Mouse (Mus musculus) adipose tissue, adult 10 weeks (tissue): Measurements from ENCODE around the gene Olfr92. TPM values are rescaled to one million over a fixed set of nuclear protein-coding genes. Genes with fewer than 3 reads are reported as not detected.

Experiments used
- polyA plus RNA-seq: library from polyadenylated mRNA; stranded (reverse); fragments of 350-450 nt; fragmentation: Illumina TruSeq; extraction: RNeasy Lipid Tissue Mini Kit (QIAGEN cat#74804); gene quantifications from one replicate; pipeline ENCODE4 v1.2.3, GENCODE M21; 2014; ENCODE audit warnings: low read depth, low replicate concordance

Gene Olfr92
- not detected for polyA plus RNA-seq

GRCm38 (mm10) chr17:37119988-37120387, at the start of gene Olfr92:
Gene Olfr92 (minus strand): TSS chr17:37120088.

GRCm38 (mm10) chr17:37161394-37161793, 41.5 kb upstream of the Olfr92 start, which contains the start of gene Olfr93:
Gene Olfr93 (minus strand): TSS chr17:37161494.

GRCm38 (mm10) chr17:37098178-37098577, 21.7 kb downstream of the Olfr92 start, which contains the start of gene Olfr91:
Gene Olfr91 (minus strand): TSS chr17:37098278.

GRCm38 (mm10) chr17:37088399-37088798, 31.5 kb downstream of the Olfr92 start, which contains the start of gene Olfr90:
Gene Olfr90 (minus strand): TSS chr17:37088499.

Other genes with a start within 250 kb of the Olfr92 start
- not detected for gene Trim40, start 230.0 kb downstream of the Olfr92 start, polyA plus RNA-seq
- gene Trim31, start 222.0 kb downstream of the Olfr92 start, polyA plus RNA-seq: 0.30 TPM
- 0.63 TPM for gene Rnf39, start 177.2 kb downstream of the Olfr92 start, polyA plus RNA-seq
- gene Ppp1r11, start 168.3 kb downstream of the Olfr92 start, polyA plus RNA-seq: 74.7 TPM
- 37.9 TPM for gene Znrd1, start 161.5 kb downstream of the Olfr92 start, polyA plus RNA-seq
- 23.8 TPM for gene Znrd1as, start 161.5 kb downstream of the Olfr92 start, polyA plus RNA-seq
- not detected for gene 2410137M14Rik, start 138.9 kb downstream of the Olfr92 start, polyA plus RNA-seq
- 0.11 TPM for gene H2-M5, start 130.6 kb downstream of the Olfr92 start, polyA plus RNA-seq
- gene Zfp57, start 118.9 kb downstream of the Olfr92 start, polyA plus RNA-seq: 7.2 TPM
- not detected for gene Mog, start 96.7 kb downstream of the Olfr92 start, polyA plus RNA-seq
- gene Gabbr1, start 74.1 kb downstream of the Olfr92 start, polyA plus RNA-seq: 23.9 TPM
- not detected for gene Olfr90, start 31.6 kb downstream of the Olfr92 start, polyA plus RNA-seq
- gene Olfr91, start 21.8 kb downstream of the Olfr92 start, polyA plus RNA-seq: not detected
- not detected for gene Olfr93, start 41.4 kb upstream of the Olfr92 start, polyA plus RNA-seq
- gene Ubd, start 73.8 kb upstream of the Olfr92 start, polyA plus RNA-seq: 3.3 TPM
- not detected for gene Olfr94, start 80.9 kb upstream of the Olfr92 start, polyA plus RNA-seq
- gene Olfr95, start 93.0 kb upstream of the Olfr92 start, polyA plus RNA-seq: not detected
- not detected for gene Olfr96, start 100.1 kb upstream of the Olfr92 start, polyA plus RNA-seq
- gene Olfr97, start 117.2 kb upstream of the Olfr92 start, polyA plus RNA-seq: not detected
- not detected for gene Olfr98, start 143.7 kb upstream of the Olfr92 start, polyA plus RNA-seq
- gene H2-M3, start 150.1 kb upstream of the Olfr92 start, polyA plus RNA-seq: 8.0 TPM
- gene Olfr99, start 163.4 kb upstream of the Olfr92 start, polyA plus RNA-seq: not detected
- not detected for gene Olfr101, start 184.2 kb upstream of the Olfr92 start, polyA plus RNA-seq
- not detected for gene Olfr102, start 197.0 kb upstream of the Olfr92 start, polyA plus RNA-seq
- gene Olfr103, start 219.6 kb upstream of the Olfr92 start, polyA plus RNA-seq: not detected
- not detected for gene Olfr104-ps, start 239.5 kb upstream of the Olfr92 start, polyA plus RNA-seq